Mouse (Mus musculus): ENCODE results near the gene Lmo2.
"Not testable (repeated sequence)": the region's sequence is repeated elsewhere in the genome, so short reads cannot be mapped to it uniquely, and the experiment has no call there.

- TF ChIP-seq POLR2A (IDR thresholded peaks at IDR 0.05; ENCODE audit: low read depth, low read length); CTCF (IDR thresholded peaks at IDR 0.05; ENCODE audit: borderline replicate concordance, insufficient read depth, low read length): not testable (repeated sequence)
Observed at GRCm38 (mm10) chr2:104008853-104009252, 51.1 kb downstream of the Lmo2 start.
